Mouse (Mus musculus) heart, embryonic 12.5 days (tissue): Measurements from ENCODE around the gene Akt3. TPM values are rescaled to one million over a fixed set of nuclear protein-coding genes. Genes with fewer than 3 reads are reported as not detected.

ENCODE experiments used
- ATAC-seq: fragments of 200-750 bp; cut with Nextera tagmentation; 2 replicates; pipeline ENCODE4 v1.8.0; 2017; ENCODE audit warnings: moderate TSS enrichment, moderate library complexity; ENCODE audit not compliant: insufficient number of reproducible peaks, low FRiP score
- H3K27ac ChIP-seq: fragments of 300-500 bp; sonication (generic); 2 replicates; pipeline ENCODE4 v1.5.1; 2016; ENCODE audit warnings: mild to moderate bottlenecking, moderate library complexity; ENCODE audit not compliant: poor library complexity, severe bottlenecking
- H3K27me3 ChIP-seq: fragments of 300-500 bp; sonication (generic); replicated peaks from 2 replicates; pipeline ENCODE4 v1.6.1; 2016; ENCODE audit warnings: mild to moderate bottlenecking, moderate library complexity
- H3K36me3 ChIP-seq: fragments of 300-500 bp; sonication (generic); 2 replicates; pipeline ENCODE4 v1.6.1; 2016; ENCODE audit warnings: mild to moderate bottlenecking, moderate library complexity
- H3K4me1 ChIP-seq: fragments of 300-500 bp; sonication (generic); replicated peaks from 2 replicates; pipeline ENCODE4 v1.6.1; 2016; ENCODE audit warnings: mild to moderate bottlenecking
- H3K4me2 ChIP-seq: fragments of 300-500 bp; sonication (generic); 2 replicates; pipeline ENCODE4 v1.6.1; 2016; ENCODE audit warnings: mild to moderate bottlenecking, moderate library complexity
- H3K4me3 ChIP-seq: fragments of 300-500 bp; sonication (generic); 2 replicates; pipeline ENCODE4 v1.5.1; 2016; ENCODE audit warnings: mild to moderate bottlenecking
- H3K9ac ChIP-seq: fragments of 300-500 bp; sonication (generic); 2 replicates; pipeline ENCODE4 v1.6.1; 2016; ENCODE audit warnings: mild to moderate bottlenecking, moderate library complexity
- H3K9me3 ChIP-seq: fragments of 300-500 bp; sonication (generic); replicated peaks from 2 replicates; pipeline ENCODE4 v1.6.1; 2016; ENCODE audit warnings: mild to moderate bottlenecking, moderate library complexity
- WGBS: fragments of 180-500 bp; shearing (Covaris S2); methylation state at CpG from one replicate; pipeline ENCODE4 v1.1.7; 2016; 5-methylcytosine and 5-hydroxymethylcytosine counted together
- polyA plus RNA-seq: library from polyadenylated mRNA; unstranded; fragments of >200 nt; fragmentation: Nextera tagmentation; extraction: Ambion mirVana; gene quantifications from 2 replicates; pipeline ENCODE4 v1.2.1, GENCODE M21; 2016

The Akt3 gene
- polyA plus RNA-seq, 1 experiment from 2014 or later = 7.9 TPM

DNA sequence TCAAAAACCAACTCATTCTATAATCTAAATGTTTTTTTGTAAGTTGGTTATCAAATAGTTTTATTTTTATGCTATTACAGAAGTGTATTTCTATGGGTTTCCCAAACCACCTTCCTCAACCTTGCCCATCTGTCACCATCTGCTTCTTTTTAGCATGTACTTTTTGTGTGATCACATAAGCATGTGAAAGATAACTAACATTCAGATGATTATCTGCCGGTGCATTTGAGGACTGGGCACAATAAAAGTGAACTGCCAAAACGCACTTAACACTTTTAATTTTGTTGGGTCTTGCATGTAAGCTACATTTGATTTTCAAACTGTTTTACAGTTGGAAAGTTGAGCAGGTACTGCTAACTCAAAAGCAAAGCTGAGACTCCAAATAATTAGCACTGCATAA is 203.1 kb downstream of the Akt3 start:
- H3K4me3 ChIP-seq = no peak overlapping the region
- H3K27me3 ChIP-seq = no peaks in the 10 kb centered on the region
- H3K27ac ChIP-seq = no peak overlapping the region
- WGBS = 67% methylated on average over 2 of the region's 2 CpGs
- no peaks in the 10 kb centered on the region for H3K36me3 ChIP-seq
- no peak overlapping the region for H3K9ac ChIP-seq
- H3K4me1 ChIP-seq = no peaks in the 10 kb centered on the region; the same call in 1 of the 2 replicates
- no peak overlapping the region for H3K4me2 ChIP-seq
- ATAC-seq = no peak
- no peaks in the 10 kb centered on the region for H3K9me3 ChIP-seq

DNA sequence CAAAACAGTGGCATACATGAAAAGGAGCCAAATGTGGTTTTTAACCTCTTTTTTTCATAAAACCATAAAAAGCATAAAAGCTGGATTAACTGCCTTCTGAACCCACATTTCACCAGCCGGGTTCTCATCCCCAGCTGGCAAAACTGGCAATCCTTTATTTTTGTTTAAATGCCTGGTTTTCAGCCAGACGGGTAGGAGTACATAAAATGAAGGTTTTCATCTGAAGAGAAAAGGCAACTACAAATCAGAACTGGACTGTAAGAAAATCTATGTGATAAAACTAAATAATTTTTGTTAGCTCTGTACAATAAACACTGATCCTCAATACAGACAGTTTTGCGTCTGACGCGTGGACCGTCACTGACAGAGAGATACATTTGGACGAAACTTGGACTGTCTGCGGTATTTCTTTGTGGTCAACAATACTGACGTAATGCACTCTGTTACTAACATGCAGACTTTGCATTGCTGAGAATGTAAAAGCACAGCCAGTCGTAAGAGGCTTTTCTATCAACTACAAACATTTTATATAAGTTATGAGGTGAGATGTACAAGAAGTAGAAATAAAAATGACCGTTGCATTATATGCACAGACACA is 206.5 kb downstream of the Akt3 start:
- no peaks in the 10 kb centered on the region for H3K9me3 ChIP-seq
- no peak overlapping the region for H3K9ac ChIP-seq
- no peak for ATAC-seq
- H3K27ac ChIP-seq = no peak overlapping the region
- no peak overlapping the region for H3K4me2 ChIP-seq
- H3K27me3 ChIP-seq = no peaks in the 10 kb centered on the region
- no peaks in the 10 kb centered on the region for H3K4me1 ChIP-seq
- H3K4me3 ChIP-seq = no peak overlapping the region
- 89% methylated on average over 11 of the region's 11 CpGs for WGBS
- H3K36me3 ChIP-seq = no peaks in the 10 kb centered on the region

DNA sequence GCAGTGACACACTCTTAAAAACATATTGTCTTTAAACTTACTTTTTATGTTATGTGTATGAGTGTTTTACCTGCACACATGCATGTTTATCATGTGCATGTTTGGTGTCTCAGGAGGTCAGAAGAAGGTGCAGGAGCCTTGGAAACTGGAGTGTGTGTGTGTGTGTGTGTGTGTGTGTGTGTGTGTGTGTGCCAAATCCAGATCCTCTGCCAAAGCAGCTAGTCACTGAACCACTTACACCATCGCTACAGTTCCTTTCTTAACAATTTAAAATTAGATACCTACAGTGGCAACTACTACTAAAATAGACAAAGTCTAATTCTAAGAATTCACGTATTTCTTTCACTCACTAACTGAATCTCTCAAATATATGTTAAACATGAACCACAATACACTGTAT is 209.2 kb downstream of the Akt3 start:
- no peak overlapping the region for H3K9ac ChIP-seq
- no peak for ATAC-seq
- H3K36me3 ChIP-seq = no peaks in the 10 kb centered on the region
- WGBS = 79% methylated on average over 2 of the region's 2 CpGs
- H3K4me3 ChIP-seq = no peak overlapping the region
- no peak overlapping the region for H3K27ac ChIP-seq
- H3K9me3 ChIP-seq = no peaks in the 10 kb centered on the region
- H3K27me3 ChIP-seq = no peaks in the 10 kb centered on the region
- H3K4me1 ChIP-seq = no peaks in the 10 kb centered on the region
- H3K4me2 ChIP-seq = no peak overlapping the region

DNA sequence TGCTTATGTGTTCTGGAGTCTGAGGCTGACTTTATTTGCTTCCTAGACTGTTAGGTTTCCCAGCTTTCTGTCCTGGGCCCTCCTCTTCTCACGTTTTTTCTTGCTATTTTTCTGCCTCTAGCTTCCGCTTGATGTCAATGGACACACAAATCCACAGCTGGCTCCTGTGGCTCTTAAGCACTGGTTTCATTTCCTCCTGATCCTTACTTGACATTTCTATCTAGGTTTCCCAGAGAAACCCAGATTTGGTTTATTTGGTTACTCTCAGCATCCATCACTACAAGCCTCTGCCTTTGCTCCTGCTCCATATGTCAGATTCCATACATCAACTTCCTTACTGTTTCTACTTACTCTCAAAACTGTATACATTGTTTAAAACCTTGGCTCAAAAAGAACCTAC is 211.0 kb downstream of the Akt3 start:
- no peak overlapping the region for H3K4me3 ChIP-seq
- no peaks in the 10 kb centered on the region for H3K27me3 ChIP-seq
- H3K9ac ChIP-seq = no peak overlapping the region
- H3K4me2 ChIP-seq = no peak overlapping the region
- no peak for ATAC-seq
- 0 out of 2 replicates have a peak, but pooled peaks cover 2% of the 10 kb centered on the region for H3K4me1 ChIP-seq
- H3K36me3 ChIP-seq = no peaks in the 10 kb centered on the region
- no peak overlapping the region for H3K27ac ChIP-seq
- H3K9me3 ChIP-seq = no peaks in the 10 kb centered on the region
- 85% methylated on average over 2 of the region's 2 CpGs for WGBS

DNA sequence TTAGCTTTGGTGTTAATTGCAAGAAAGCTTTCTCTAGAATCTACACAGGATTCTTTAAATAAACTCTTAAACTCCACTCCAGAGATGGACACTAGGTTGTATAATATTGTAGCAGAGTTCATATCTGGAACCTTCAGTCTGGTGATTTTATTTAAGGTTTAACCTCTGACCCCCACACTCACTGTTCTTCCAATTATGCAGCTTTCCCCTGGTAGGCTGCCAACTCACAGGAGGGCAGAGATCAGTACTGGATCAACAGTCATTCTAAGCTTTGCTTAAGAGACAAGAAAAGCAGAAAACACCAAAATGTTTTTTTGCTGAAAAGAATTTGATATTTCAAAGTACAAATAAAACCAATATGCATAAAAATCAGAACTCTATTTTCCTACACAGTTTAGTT is 212.1 kb downstream of the Akt3 start:
- no peak overlapping the region for H3K9ac ChIP-seq
- no peaks in the 10 kb centered on the region for H3K36me3 ChIP-seq
- no peaks in the 10 kb centered on the region for H3K27me3 ChIP-seq
- no peak overlapping the region for H3K27ac ChIP-seq
- H3K4me2 ChIP-seq = no peak overlapping the region
- no peak for ATAC-seq
- H3K4me3 ChIP-seq = no peak overlapping the region
- no peaks in the 10 kb centered on the region for H3K9me3 ChIP-seq
- H3K4me1 ChIP-seq = 0 out of 2 replicates have a peak, but pooled peaks cover 2% of the 10 kb centered on the region

DNA sequence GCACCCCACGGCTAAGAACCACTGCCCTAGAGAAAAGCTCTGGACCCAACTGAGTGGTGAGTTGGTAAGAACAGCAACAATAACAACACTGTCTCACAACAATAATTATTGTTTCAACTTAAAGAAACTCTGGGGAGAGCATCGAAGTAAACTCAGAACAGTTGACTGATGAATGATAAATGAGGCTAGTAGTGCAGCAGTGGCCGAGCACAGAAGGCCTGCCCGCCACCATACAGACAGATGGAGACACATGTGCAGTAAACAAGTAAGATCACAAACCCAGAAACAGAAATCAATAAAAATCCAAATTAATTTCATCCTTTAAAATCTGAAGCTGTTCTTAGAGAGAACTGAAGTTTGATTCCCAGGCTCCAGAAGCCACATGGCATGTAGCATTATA is 217.9 kb downstream of the Akt3 start:
- Histone ChIP-seq H3K4me2 (no peak overlapping the region), H3K9me3 (no peaks in the 10 kb centered on the region), H3K9ac (no peak overlapping the region), H3K4me3 (no peak overlapping the region), H3K4me1 (0 out of 2 replicates have a peak, but pooled peaks cover 2% of the 10 kb centered on the region), H3K27me3 (no peaks in the 10 kb centered on the region), H3K27ac (no peak overlapping the region), H3K36me3 (no peaks in the 10 kb centered on the region)
- no peak for ATAC-seq
- 72% methylated on average over 4 of the region's 4 CpGs for WGBS

DNA sequence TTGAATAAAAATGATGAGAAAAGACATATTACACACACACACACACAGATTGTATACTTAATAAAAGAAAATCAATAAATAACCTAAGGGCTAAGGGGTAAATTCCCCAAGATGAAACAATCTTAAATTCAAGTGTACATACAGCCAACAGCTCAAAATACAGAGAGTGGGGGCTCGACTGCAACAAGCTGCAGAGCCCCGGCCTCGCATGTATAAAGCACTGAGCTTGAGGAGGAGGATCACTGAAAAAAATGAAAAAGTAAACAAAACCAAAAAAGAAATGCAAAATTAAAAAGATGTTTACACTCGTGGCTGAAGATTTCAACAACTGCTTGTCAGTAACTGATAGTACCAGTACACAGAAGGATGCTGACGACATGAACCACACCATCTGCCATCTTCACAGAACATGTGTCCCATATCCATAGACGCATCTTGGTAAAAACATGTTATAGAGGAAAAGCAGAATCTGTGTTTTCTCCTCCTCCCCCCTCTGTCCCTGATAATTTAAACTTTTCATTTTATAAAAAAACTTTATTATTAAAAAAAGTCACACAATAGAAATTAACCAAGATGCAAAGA is 218.8 kb downstream of the Akt3 start:
- Histone ChIP-seq H3K4me2 (no peak overlapping the region), H3K9me3 (no peaks in the 10 kb centered on the region), H3K4me3 (no peak overlapping the region), H3K4me1 (0 out of 2 replicates have a peak, but pooled peaks cover 2% of the 10 kb centered on the region), H3K27ac (no peak overlapping the region), H3K9ac (no peak overlapping the region), H3K27me3 (no peaks in the 10 kb centered on the region), H3K36me3 (no peaks in the 10 kb centered on the region)
- 60% methylated on average over 6 of the region's 6 CpGs for WGBS
- ATAC-seq = no peak

DNA sequence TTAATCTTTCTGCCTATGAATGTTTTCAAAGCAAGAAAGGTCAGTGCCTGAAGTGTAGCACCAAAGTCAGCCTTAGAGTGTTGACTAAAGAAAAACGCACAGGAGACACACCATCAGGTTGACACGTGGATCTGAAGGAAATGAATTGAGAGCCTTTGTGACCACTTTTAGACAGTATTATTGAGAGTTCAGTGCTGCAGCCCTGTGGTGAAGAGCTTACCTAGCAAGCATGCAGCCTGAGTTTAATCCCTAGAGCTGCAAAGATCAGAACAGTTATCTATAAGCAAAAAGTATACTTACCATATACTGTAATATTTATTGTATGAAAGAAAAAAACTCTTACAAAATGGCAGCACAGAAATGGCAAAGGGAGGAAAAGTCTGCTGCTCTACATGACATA is 219.6 kb downstream of the Akt3 start:
- ATAC-seq = no peak
- H3K4me1 ChIP-seq = 0 out of 2 replicates have a peak, but pooled peaks cover 2% of the 10 kb centered on the region
- H3K4me3 ChIP-seq = no peak overlapping the region
- no peak overlapping the region for H3K4me2 ChIP-seq
- 0 out of 2 replicates have a peak, but pooled peaks cover 2% of the 10 kb centered on the region for H3K36me3 ChIP-seq
- H3K9me3 ChIP-seq = no peaks in the 10 kb centered on the region
- H3K27ac ChIP-seq = no peak overlapping the region
- H3K27me3 ChIP-seq = no peaks in the 10 kb centered on the region
- 71% methylated on average over 2 of the region's 2 CpGs for WGBS
- no peak overlapping the region for H3K9ac ChIP-seq

DNA sequence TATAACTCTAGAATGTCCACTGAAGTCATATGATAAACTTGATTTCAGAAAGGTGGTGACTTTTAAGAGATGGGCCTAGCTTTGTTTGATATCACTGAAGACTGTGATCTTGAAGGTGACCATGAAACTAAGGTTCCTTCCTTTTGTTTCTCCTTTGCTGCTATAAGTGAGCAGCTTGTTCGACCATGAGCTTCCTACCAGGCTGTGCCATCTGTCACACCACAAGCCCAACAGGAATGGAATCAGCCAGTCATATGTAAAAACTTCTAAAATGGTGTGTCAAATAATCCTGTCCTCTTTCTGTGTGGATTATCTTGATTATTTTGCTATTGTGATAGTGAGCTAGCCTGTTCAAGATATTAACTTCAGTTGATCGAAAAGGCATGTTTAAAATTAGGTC is 222.5 kb downstream of the Akt3 start:
- WGBS = 82% methylated on average over 2 of the region's 2 CpGs
- Histone ChIP-seq H3K27me3 (no peaks in the 10 kb centered on the region), H3K4me3 (no peak overlapping the region), H3K4me1 (peaks cover 2% of the 10 kb centered on the region; the same call in 1 of the 2 replicates), H3K9me3 (no peaks in the 10 kb centered on the region), H3K4me2 (no peak overlapping the region), H3K36me3 (peaks cover 6% of the 10 kb centered on the region), H3K9ac (no peak overlapping the region), H3K27ac (no peak overlapping the region)
- ATAC-seq = no peak

DNA sequence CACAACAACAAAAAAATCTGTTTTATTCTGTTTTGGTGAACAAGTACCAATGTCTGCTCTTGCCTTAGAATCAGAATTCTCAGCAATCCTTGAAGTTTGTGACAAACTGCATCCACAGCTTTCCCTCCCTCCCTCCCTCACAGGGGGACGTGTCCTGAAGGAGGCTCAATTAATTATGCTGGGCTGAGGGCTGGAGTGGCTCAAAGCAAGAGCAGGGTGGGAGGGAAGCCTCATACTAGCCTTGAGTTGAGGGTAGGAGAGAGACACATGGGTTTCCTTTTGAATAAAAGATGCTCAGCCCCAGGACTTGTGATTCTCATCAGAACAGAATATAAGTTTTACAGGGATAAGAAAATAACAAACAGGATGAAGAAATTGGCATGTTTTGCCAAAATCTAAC is 225.8 kb downstream of the Akt3 start:
- Histone ChIP-seq H3K4me1 (peaks cover 9% of the 10 kb centered on the region), H3K27ac (no peak overlapping the region), H3K9me3 (no peaks in the 10 kb centered on the region), H3K9ac (no peak overlapping the region), H3K36me3 (peaks cover 6% of the 10 kb centered on the region), H3K27me3 (no peaks in the 10 kb centered on the region), H3K4me3 (no peak overlapping the region), H3K4me2 (no peak overlapping the region)
- 47% methylated on average over 1 of the region's 1 CpGs for WGBS
- ATAC-seq = no peak

DNA sequence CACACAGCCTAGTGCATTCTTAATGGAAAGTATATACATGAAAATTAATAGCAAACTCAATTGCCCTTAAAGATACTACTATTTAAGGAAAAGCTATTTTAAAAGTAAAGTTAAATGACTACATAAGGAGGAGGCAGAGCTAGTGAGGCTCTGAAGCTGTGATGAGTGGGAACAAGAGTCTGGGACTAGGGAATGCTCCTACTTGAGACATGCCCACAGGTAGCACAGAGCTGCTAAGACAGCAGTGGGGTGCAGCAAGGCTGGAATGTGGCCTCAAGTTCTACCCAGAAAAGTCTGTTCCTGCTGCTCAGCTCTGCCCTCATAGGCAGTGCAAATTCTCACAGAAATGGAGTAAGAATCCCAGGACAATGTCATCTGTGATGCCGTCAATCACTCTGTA is 226.8 kb downstream of the Akt3 start:
- 87% methylated on average over 1 of the region's 1 CpGs for WGBS
- Histone ChIP-seq H3K27ac (no peak overlapping the region), H3K4me3 (no peak overlapping the region), H3K9me3 (no peaks in the 10 kb centered on the region), H3K4me1 (peaks cover 9% of the 10 kb centered on the region), H3K4me2 (no peak overlapping the region), H3K9ac (no peak overlapping the region), H3K36me3 (peaks cover 6% of the 10 kb centered on the region), H3K27me3 (no peaks in the 10 kb centered on the region)
- no peak for ATAC-seq

DNA sequence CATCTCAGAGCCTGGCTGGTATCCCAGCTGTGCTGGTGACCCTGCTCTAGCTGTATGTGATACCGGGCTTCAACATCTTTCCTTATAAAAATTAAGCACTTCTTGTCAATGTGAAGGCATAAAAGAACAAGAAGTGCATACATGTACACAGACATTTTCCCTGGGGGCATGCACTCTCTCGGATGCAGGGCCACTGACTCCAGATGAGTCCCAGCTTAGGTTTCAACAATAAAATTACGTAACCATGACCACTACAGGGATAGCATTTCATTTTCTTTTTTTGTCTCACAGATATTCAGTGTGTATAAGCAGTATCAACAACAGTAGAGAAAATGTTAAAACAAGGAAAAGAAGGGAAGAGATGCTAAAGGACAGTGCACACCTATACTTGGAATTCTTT is 227.3 kb downstream of the Akt3 start:
- WGBS = 88% methylated on average over 3 of the region's 3 CpGs
- H3K4me2 ChIP-seq = no peak overlapping the region
- no peaks in the 10 kb centered on the region for H3K9me3 ChIP-seq
- H3K4me1 ChIP-seq = peaks cover 9% of the 10 kb centered on the region
- no peak overlapping the region for H3K27ac ChIP-seq
- no peak overlapping the region for H3K9ac ChIP-seq
- no peaks in the 10 kb centered on the region for H3K27me3 ChIP-seq
- H3K4me3 ChIP-seq = no peak overlapping the region
- H3K36me3 ChIP-seq = peaks cover 6% of the 10 kb centered on the region
- ATAC-seq = no peak
